Mouse (Mus musculus) heart, embryonic 16.5 days (tissue): Measurements from ENCODE around the gene Kat7. TPM values are rescaled to one million over a fixed set of nuclear protein-coding genes. Genes with fewer than 3 reads are reported as not detected.

Experiments
- ATAC-seq: fragments of 200-750 bp; cut with Nextera tagmentation; replicated peaks from 2 replicates; pipeline ENCODE4 v1.8.0; 2017; ENCODE audit warnings: moderate number of reproducible peaks; ENCODE audit not compliant: insufficient read depth, low FRiP score; ENCODE audit errors: extremely low read depth
- H3K27ac ChIP-seq: fragments of 300-500 bp; sonication (generic); 2 replicates; pipeline ENCODE4 v1.5.1; 2014; ENCODE audit warnings: mild to moderate bottlenecking, low read length, control low read depth, moderate library complexity
- H3K27me3 ChIP-seq: fragments of 300-500 bp; sonication (generic); 2 replicates; pipeline ENCODE4 v1.6.1; 2014; ENCODE audit warnings: low read length, mixed read lengths; ENCODE audit not compliant: control insufficient read depth, insufficient read depth
- H3K36me3 ChIP-seq: fragments of 300-500 bp; sonication (generic); 2 replicates; pipeline ENCODE4 v1.6.1; 2014; ENCODE audit not compliant: control insufficient read depth, insufficient read depth
- H3K4me1 ChIP-seq: fragments of 300-500 bp; sonication (generic); 2 replicates; pipeline ENCODE4 v1.6.1; 2014; ENCODE audit warnings: low read length, mixed read lengths; ENCODE audit not compliant: control insufficient read depth, insufficient read depth
- H3K4me2 ChIP-seq: fragments of 300-500 bp; sonication (generic); 2 replicates; pipeline ENCODE4 v1.6.1; 2014; ENCODE audit warnings: low read depth, mild to moderate bottlenecking, control low read depth, low read length
- H3K4me3 ChIP-seq: fragments of 300-500 bp; sonication (generic); 2 replicates; pipeline ENCODE4 v1.5.1; 2014; ENCODE audit warnings: mild to moderate bottlenecking, control low read depth, low read length
- H3K9ac ChIP-seq: fragments of 300-500 bp; sonication (generic); 2 replicates; pipeline ENCODE4 v1.6.1; 2014; ENCODE audit warnings: low read length, control low read depth
- H3K9me3 ChIP-seq: fragments of 300-500 bp; sonication (generic); replicated peaks from 2 replicates; pipeline ENCODE4 v1.6.1; 2016; ENCODE audit warnings: low read length; ENCODE audit not compliant: control insufficient read depth
- WGBS: fragments of 180-500 bp; shearing (Covaris S2); extraction: QIAGEN DNeasy Blood & Tissue Kit; methylation state at CpG from one replicate; pipeline ENCODE4 v1.1.7; 2014; 5-methylcytosine and 5-hydroxymethylcytosine counted together
- polyA plus RNA-seq: library from polyadenylated mRNA; unstranded; fragments of >200 nt; fragmentation: Nextera tagmentation; extraction: Ambion mirVana; gene quantifications from 2 replicates; pipeline ENCODE4 v1.2.1, GENCODE M21; 2015

Kat7 gene
- polyA plus RNA-seq, 1 experiment from 2014 or later: 51.1 TPM

GRCm38 (mm10) chr11:95337129-95337813 lies 27.2 kb upstream of the Kat7 start:
- WGBS: under 1% methylated on average over 50 of the region's 50 CpGs
- Histone ChIP-seq H3K9ac (peak overlapping the region; percentile 79), H3K4me3 (peak overlapping the region; percentile 81), H3K36me3 (no peaks in the 10 kb centered on the region), H3K9me3 (no peaks in the 10 kb centered on the region), H3K27ac (peak overlapping the region; percentile 49; the same call in 1 of the 2 replicates), H3K4me2 (peak overlapping the region; percentile 76), H3K27me3 (no peaks in the 10 kb centered on the region), H3K4me1 (peaks cover 24% of the 10 kb centered on the region)
- peak; percentile 68 for ATAC-seq

GRCm38 (mm10) chr11:95336568-95337128 lies 26.6 kb upstream of the Kat7 start, which contains the start of gene Fam117a:
Gene Fam117a (plus strand): TSS chr11:95337018.
- Histone ChIP-seq H3K4me1 (peaks cover 24% of the 10 kb centered on the region), H3K9ac (peak within 1 kb of the TSS; percentile 79), H3K9me3 (no peaks in the 10 kb centered on the region), H3K36me3 (no peaks in the 10 kb centered on the region), H3K27me3 (no peaks in the 10 kb centered on the region), H3K27ac (peak within 1 kb of the TSS; percentile 49; the same call in 1 of the 2 replicates), H3K4me2 (peak within 1 kb of the TSS; percentile 76), H3K4me3 (peak within 1 kb of the TSS; percentile 81)
- ATAC-seq: peak; percentile 90
- 2% methylated on average over 18 of the region's 27 CpGs for WGBS

- Histone ChIP-seq H3K9me3 (no peaks in the 10 kb centered on the region), H3K36me3 (no peaks in the 10 kb centered on the region), H3K4me3 (no peak overlapping the region), H3K27ac (no peak overlapping the region), H3K4me2 (no peak overlapping the region), H3K27me3 (no peaks in the 10 kb centered on the region), H3K9ac (no peak overlapping the region), H3K4me1 (peaks cover 22% of the 10 kb centered on the region)
- no peak for ATAC-seq
- WGBS: 43% methylated on average over 5 of the region's 5 CpGs
Observed at GRCm38 (mm10) chr11:95334448-95335060, 24.5 kb upstream of the Kat7 start.

GRCm38 (mm10) chr11:95333805-95334204 lies 23.8 kb upstream of the Kat7 start:
- no peak overlapping the region for H3K9ac ChIP-seq
- no peak overlapping the region for H3K4me2 ChIP-seq
- 80% methylated on average over 9 of the region's 9 CpGs for WGBS
- no peaks in the 10 kb centered on the region for H3K36me3 ChIP-seq
- ATAC-seq: no peak
- H3K27ac ChIP-seq: no peak overlapping the region
- H3K4me3 ChIP-seq: no peak overlapping the region
- peaks cover 16% of the 10 kb centered on the region for H3K4me1 ChIP-seq
- no peaks in the 10 kb centered on the region for H3K27me3 ChIP-seq
- H3K9me3 ChIP-seq: no peaks in the 10 kb centered on the region

- Histone ChIP-seq H3K9me3 (no peaks in the 10 kb centered on the region), H3K4me2 (no peak overlapping the region), H3K9ac (no peak overlapping the region), H3K36me3 (no peaks in the 10 kb centered on the region), H3K27ac (no peak overlapping the region), H3K4me1 (peaks cover 14% of the 10 kb centered on the region), H3K4me3 (no peak overlapping the region), H3K27me3 (no peaks in the 10 kb centered on the region)
- ATAC-seq: no peak
- WGBS: 42% methylated on average over 4 of the region's 4 CpGs
Observed at GRCm38 (mm10) chr11:95333209-95333608, 23.2 kb upstream of the Kat7 start.

- Histone ChIP-seq H3K9me3 (no peaks in the 10 kb centered on the region), H3K27me3 (no peaks in the 10 kb centered on the region), H3K27ac (no peak overlapping the region), H3K4me3 (no peak overlapping the region), H3K9ac (no peak overlapping the region), H3K36me3 (no peaks in the 10 kb centered on the region), H3K4me2 (no peak overlapping the region), H3K4me1 (peaks cover 4% of the 10 kb centered on the region; the same call in 1 of the 2 replicates)
- 50% methylated on average over 1 of the region's 1 CpGs for WGBS
- no peak for ATAC-seq
Observed at GRCm38 (mm10) chr11:95330662-95331061, 20.6 kb upstream of the Kat7 start.

GRCm38 (mm10) chr11:95328629-95329028 lies 18.6 kb upstream of the Kat7 start:
- Histone ChIP-seq H3K36me3 (no peaks in the 10 kb centered on the region), H3K4me2 (no peak overlapping the region), H3K9me3 (no peaks in the 10 kb centered on the region), H3K4me3 (no peak overlapping the region), H3K27me3 (no peaks in the 10 kb centered on the region), H3K4me1 (no peaks in the 10 kb centered on the region), H3K9ac (no peak overlapping the region), H3K27ac (no peak overlapping the region)
- ATAC-seq: no peak
- WGBS: 82% methylated on average over 5 of the region's 5 CpGs

- Histone ChIP-seq H3K4me2 (no peak overlapping the region), H3K4me3 (no peak overlapping the region), H3K36me3 (no peaks in the 10 kb centered on the region), H3K27me3 (no peaks in the 10 kb centered on the region), H3K9ac (no peak overlapping the region), H3K27ac (no peak overlapping the region), H3K9me3 (no peaks in the 10 kb centered on the region), H3K4me1 (no peaks in the 10 kb centered on the region)
- 67% methylated on average over 11 of the region's 11 CpGs for WGBS
- ATAC-seq: no peak
Observed at GRCm38 (mm10) chr11:95326243-95326642, 16.2 kb upstream of the Kat7 start.

- Histone ChIP-seq H3K27ac (no peak overlapping the region), H3K27me3 (no peaks in the 10 kb centered on the region), H3K9me3 (no peaks in the 10 kb centered on the region), H3K36me3 (no peaks in the 10 kb centered on the region), H3K4me1 (no peaks in the 10 kb centered on the region), H3K9ac (no peak overlapping the region), H3K4me3 (no peak overlapping the region), H3K4me2 (no peak overlapping the region)
- ATAC-seq: no peak
- WGBS: 71% methylated on average over 4 of the region's 4 CpGs
Observed at GRCm38 (mm10) chr11:95325832-95326231, 15.8 kb upstream of the Kat7 start.
